Mouse (Mus musculus): ENCODE measurements around the gene Myrfl. TPM values are rescaled to one million over a fixed set of nuclear protein-coding genes. Genes with fewer than 3 reads are reported as not detected.
A peak's percentile ranks its signal among the peaks of the same experiment; 100 is the strongest.

Myrfl gene
- total and polyA plus RNA-seq, 2 experiments from 2014 or later = 0.04 TPM; not detected in 1

DNA sequence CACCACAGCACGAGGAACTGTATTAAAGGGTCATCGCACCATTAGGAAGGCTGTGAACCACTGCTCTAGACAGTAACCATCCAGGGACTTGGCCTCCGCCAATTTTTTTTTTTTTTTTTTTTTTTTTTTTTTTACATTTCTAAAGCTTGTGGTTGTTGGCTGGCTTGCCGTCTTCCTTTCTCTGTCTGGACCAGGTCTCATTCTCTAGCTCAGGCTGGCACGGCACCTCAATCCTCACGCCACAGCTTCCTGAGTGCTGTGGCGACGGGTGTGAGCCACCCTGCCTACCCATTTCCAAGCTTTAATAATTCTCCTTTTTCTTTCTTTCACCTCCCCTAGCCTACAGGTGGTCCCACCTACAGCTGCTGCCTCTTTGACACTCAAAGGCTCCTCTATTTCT is 158.2 kb downstream of the Myrfl start:
- Histone ChIP-seq H3K4me3 (ENCODE audit: low read length) (no peak overlapping the region), H3K27ac (no peak overlapping the region), H3K9me3 (ENCODE audit: low read length) (no peaks in the 10 kb centered on the region), H3K36me3 (ENCODE audit: insufficient read depth, low read length) (no peaks in the 10 kb centered on the region), H3K27me3 (ENCODE audit: insufficient read depth, low read length) (no peaks in the 10 kb centered on the region), H3K4me2 (ENCODE audit: low read depth, low read length) (no peak overlapping the region), H3K9ac (replicated peaks; ENCODE audit: low read length) (no peak overlapping the region), H3K4me1 (ENCODE audit: insufficient read depth, low read length) (no peaks in the 10 kb centered on the region)
- ATAC-seq (no peak), DNase-seq (ENCODE audit: low spot score) (no peak)
- 82% methylated on average over 8 of the region's 8 CpGs for WGBS
- TF ChIP-seq CTCF (IDR thresholded peaks at IDR 0.05; ENCODE audit: low read depth) = no peak

DNA sequence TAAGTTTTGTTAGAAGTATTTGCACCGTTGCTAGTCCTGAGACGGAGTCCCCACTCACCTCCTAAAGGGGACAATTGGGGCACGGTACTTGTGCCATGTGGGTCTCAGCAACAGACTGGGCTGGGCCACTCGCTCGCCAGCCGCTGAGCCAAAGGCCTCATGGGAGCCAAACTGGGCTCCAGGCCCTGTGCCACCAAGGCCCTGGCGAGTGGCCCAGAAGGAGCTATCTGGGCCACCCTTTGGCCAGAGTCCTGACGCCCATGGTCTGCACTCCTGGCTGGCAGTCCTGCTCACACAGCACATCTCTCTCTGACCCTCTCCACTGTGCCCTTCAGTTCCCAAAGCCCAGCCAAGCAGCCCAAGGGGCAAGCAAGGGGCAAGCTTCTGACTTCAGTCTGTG is 161.1 kb downstream of the Myrfl start:
- no peaks in the 10 kb centered on the region for H3K4me1 ChIP-seq (ENCODE audit: insufficient read depth, low read length)
- no peak overlapping the region for H3K4me2 ChIP-seq (ENCODE audit: low read depth, low read length)
- peak; percentile 71 for DNase-seq (ENCODE audit: low spot score)
- TF ChIP-seq CTCF (IDR thresholded peaks at IDR 0.05; ENCODE audit: low read depth) = no peak
- WGBS = 49% methylated on average over 8 of the region's 8 CpGs
- no peak overlapping the region for H3K4me3 ChIP-seq (ENCODE audit: low read length)
- peak; percentile 78; the same call in 1 of the 2 replicates for ATAC-seq
- H3K9ac ChIP-seq (replicated peaks; ENCODE audit: low read length) = no peak overlapping the region
- no peaks in the 10 kb centered on the region for H3K9me3 ChIP-seq (ENCODE audit: low read length)
- H3K36me3 ChIP-seq (ENCODE audit: insufficient read depth, low read length) = no peaks in the 10 kb centered on the region
- H3K27me3 ChIP-seq (ENCODE audit: insufficient read depth, low read length) = no peaks in the 10 kb centered on the region
- H3K27ac ChIP-seq = no peak overlapping the region

DNA sequence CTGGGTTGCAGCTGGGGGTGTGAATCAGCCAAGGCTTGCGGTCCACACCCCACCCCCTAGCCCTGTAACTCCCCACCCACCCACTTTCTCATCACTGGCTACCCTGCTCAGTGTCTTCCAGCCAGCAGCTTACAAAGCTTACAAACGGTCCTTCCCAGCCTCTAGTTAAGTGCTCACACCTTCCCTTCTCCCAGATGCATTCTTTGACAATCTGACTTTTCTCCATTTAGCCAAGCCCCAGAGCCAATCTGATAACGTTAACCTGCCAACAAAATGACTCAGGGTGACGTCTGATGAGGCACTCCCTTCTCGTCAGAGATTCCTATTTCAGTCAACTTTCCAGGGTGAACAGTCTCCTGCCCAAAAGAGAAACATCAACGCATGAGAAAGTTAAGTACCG is 163.1 kb downstream of the Myrfl start:
- no peak overlapping the region for H3K4me3 ChIP-seq (ENCODE audit: low read length)
- H3K27ac ChIP-seq = no peak overlapping the region
- H3K4me1 ChIP-seq (ENCODE audit: insufficient read depth, low read length) = no peaks in the 10 kb centered on the region
- ATAC-seq (no peak), DNase-seq (ENCODE audit: low spot score) (no peak)
- no peak overlapping the region for H3K9ac ChIP-seq (replicated peaks; ENCODE audit: low read length)
- H3K4me2 ChIP-seq (ENCODE audit: low read depth, low read length) = no peak overlapping the region
- no peaks in the 10 kb centered on the region for H3K36me3 ChIP-seq (ENCODE audit: insufficient read depth, low read length)
- H3K27me3 ChIP-seq (ENCODE audit: insufficient read depth, low read length) = no peaks in the 10 kb centered on the region
- 80% methylated on average over 7 of the region's 7 CpGs for WGBS
- no peaks in the 10 kb centered on the region for H3K9me3 ChIP-seq (ENCODE audit: low read length)
- no peak for TF ChIP-seq CTCF (IDR thresholded peaks at IDR 0.05; ENCODE audit: low read depth)

DNA sequence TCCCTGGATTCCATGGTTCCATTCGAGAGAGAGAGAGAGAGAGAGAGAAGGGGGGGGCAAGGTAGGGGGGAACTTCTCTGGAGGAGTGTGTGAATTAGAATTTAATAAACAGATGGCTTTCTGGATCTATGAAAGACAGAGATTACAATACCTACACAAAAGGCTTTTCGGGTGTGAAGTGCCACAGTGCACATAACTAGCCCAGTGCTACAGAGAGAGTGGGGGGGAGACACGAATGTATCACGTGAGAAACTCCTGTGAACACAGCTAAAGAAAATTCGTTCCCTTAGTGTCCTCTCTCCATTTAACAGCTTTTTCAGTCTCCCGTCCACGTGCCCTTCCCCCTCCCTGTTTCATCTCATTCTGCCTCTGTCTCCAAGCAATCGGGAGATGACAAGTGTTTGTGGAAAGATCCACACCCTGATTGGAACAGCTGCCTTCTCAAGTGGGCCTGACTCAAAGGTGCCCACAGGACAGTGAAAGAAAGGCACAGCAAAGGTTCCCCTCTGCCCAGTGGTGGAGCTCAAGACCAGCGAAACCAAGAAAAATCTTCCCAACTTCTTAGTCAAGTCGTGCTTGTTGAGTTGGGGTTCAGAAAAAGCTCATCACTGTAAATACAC is 166.6 kb downstream of the Myrfl start:
- 61% methylated on average over 10 of the region's 10 CpGs for WGBS
- Histone ChIP-seq H3K9ac (replicated peaks; ENCODE audit: low read length) (no peak overlapping the region), H3K27me3 (ENCODE audit: insufficient read depth, low read length) (no peaks in the 10 kb centered on the region), H3K4me3 (ENCODE audit: low read length) (no peak overlapping the region), H3K27ac (no peak overlapping the region), H3K4me2 (ENCODE audit: low read depth, low read length) (no peak overlapping the region), H3K36me3 (ENCODE audit: insufficient read depth, low read length) (no peaks in the 10 kb centered on the region), H3K4me1 (ENCODE audit: insufficient read depth, low read length) (0 out of 2 replicates have a peak, but pooled peaks cover 3% of the 10 kb centered on the region), H3K9me3 (ENCODE audit: low read length) (no peaks in the 10 kb centered on the region)
- DNase-seq (ENCODE audit: low spot score) (no peak), ATAC-seq (no peak)
- no peak for TF ChIP-seq CTCF (IDR thresholded peaks at IDR 0.05; ENCODE audit: low read depth)

DNA sequence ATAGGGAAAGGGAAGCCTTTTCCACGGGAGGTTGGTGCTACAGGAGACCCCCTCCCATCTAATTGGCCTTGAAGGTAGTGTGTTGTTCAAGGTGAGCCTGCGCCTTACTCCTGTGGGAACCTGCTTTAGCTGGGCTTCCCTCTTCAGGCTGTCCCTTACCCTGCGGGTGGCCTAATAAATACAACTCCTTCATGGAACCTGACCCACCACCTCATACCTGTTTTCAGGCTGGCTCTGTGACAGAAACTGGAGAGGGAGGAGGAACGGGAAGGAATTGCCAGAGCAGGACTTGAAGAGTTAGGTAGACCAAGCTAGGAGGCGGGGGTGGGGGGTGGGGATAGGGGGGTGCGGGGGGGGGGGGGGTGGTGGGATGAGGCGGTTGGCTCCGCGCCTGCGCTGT is 167.9 kb downstream of the Myrfl start:
- DNase-seq (ENCODE audit: low spot score) (no peak), ATAC-seq (no peak)
- Histone ChIP-seq H3K27ac (no peak overlapping the region), H3K4me1 (ENCODE audit: insufficient read depth, low read length) (0 out of 2 replicates have a peak, but pooled peaks cover 3% of the 10 kb centered on the region), H3K4me2 (ENCODE audit: low read depth, low read length) (no peak overlapping the region), H3K36me3 (ENCODE audit: insufficient read depth, low read length) (no peaks in the 10 kb centered on the region), H3K27me3 (ENCODE audit: insufficient read depth, low read length) (no peaks in the 10 kb centered on the region), H3K9me3 (ENCODE audit: low read length) (no peaks in the 10 kb centered on the region), H3K9ac (replicated peaks; ENCODE audit: low read length) (no peak overlapping the region), H3K4me3 (ENCODE audit: low read length) (no peak overlapping the region)
- TF ChIP-seq CTCF (IDR thresholded peaks at IDR 0.05; ENCODE audit: low read depth) = no peak
- WGBS = 82% methylated on average over 10 of the region's 10 CpGs

DNA sequence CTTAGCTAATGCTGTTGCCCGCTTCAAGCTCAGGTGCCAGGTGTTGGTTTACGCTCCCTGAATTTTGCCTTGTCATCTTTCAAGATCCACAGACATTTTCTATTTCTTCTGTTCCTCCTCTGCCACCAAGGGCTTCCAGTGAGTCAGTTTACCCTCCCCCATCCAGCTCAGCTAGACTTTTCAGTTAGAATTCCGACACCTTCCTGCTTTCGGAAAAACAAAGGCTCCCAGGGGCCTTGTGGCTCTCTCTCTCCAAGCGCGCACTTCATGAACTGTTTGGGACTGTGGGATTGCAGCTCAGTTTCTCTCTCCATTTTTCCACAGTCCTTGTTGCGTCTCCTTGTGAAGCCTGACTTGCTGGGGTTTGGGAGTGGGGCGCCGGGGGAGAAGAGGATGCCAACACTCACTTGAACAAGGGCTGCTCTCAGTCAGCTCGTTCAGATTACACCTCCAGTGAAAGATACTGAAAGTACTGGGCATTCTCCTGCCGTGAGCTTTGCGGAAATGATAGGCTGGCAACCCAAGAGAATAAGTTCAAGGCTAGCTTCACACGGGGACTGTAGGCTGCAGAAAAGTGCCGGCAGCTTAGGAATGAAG is 168.9 kb downstream of the Myrfl start:
- H3K9ac ChIP-seq (replicated peaks; ENCODE audit: low read length) = no peak overlapping the region
- WGBS = 31% methylated on average over 14 of the region's 14 CpGs

More for the DNA sequence above, 168.9 kb downstream of the Myrfl start:
- DNase-seq (ENCODE audit: low spot score) = no peak
- Histone ChIP-seq H3K4me1 (ENCODE audit: insufficient read depth, low read length) (0 out of 2 replicates have a peak, but pooled peaks cover 3% of the 10 kb centered on the region), H3K27ac (no peak overlapping the region), H3K36me3 (ENCODE audit: insufficient read depth, low read length) (no peaks in the 10 kb centered on the region), H3K4me3 (ENCODE audit: low read length) (no peak overlapping the region), H3K9me3 (ENCODE audit: low read length) (no peaks in the 10 kb centered on the region), H3K4me2 (ENCODE audit: low read depth, low read length) (peak overlapping the region; percentile 40), H3K27me3 (ENCODE audit: insufficient read depth, low read length) (no peaks in the 10 kb centered on the region)
- no peak for ATAC-seq
- no peak for TF ChIP-seq CTCF (IDR thresholded peaks at IDR 0.05; ENCODE audit: low read depth)

Other genes with a start within 250 kb of the Myrfl start
- gene Rab3ip, start 53.9 kb upstream of the Myrfl start, total RNA-seq (2014; rRNA removed) = 130 and 134 TPM in 2 replicates
- 38.7 and 39.9 TPM in 2 replicates for gene Rab3ip, start 53.9 kb upstream of the Myrfl start, polyA plus RNA-seq (2015; fragmentation: Nextera tagmentation; extraction: Ambion mirVana)
- gene Gm10271, start 75.7 kb upstream of the Myrfl start, total RNA-seq (2014; rRNA removed) = not detected in 2 replicates
- not detected in 2 replicates for gene Gm10271, start 75.7 kb upstream of the Myrfl start, polyA plus RNA-seq (2015; fragmentation: Nextera tagmentation; extraction: Ambion mirVana)
- 0.05 TPM in 1 of 2 replicates, not detected in the other for gene Best3, start 89.4 kb upstream of the Myrfl start, total RNA-seq (2014; rRNA removed)
- gene Best3, start 89.4 kb upstream of the Myrfl start, polyA plus RNA-seq (2015; fragmentation: Nextera tagmentation; extraction: Ambion mirVana) = 0.15 and 0.23 TPM in 2 replicates
- 0.16 TPM in 1 of 2 replicates, not detected in the other for gene Lrrc10, start 148.4 kb upstream of the Myrfl start, total RNA-seq (2014; rRNA removed)
- gene Lrrc10, start 148.4 kb upstream of the Myrfl start, polyA plus RNA-seq (2015; fragmentation: Nextera tagmentation; extraction: Ambion mirVana) = not detected in 2 replicates
- gene Cct2, start 166.9 kb upstream of the Myrfl start, total RNA-seq (2014; rRNA removed) = 234 and 266 TPM in 2 replicates
- 216 and 219 TPM in 2 replicates for gene Cct2, start 166.9 kb upstream of the Myrfl start, polyA plus RNA-seq (2015; fragmentation: Nextera tagmentation; extraction: Ambion mirVana)

Measured in hindbrain, postnatal 0 days (tissue).